Mouse (Mus musculus) naive thymus-derived CD4-positive, alpha-beta T cell, adult 2 months (primary cell): ENCODE data around the gene Tmem213.

Source experiments
- DNase-seq: peaks from one replicate; pipeline ENCODE4 v3.0.0-alpha.2; 2011; ENCODE audit warnings: low read depth

The Tmem213 gene

GRCm38 (mm10) chr6:38116107-38116770, 7.2 kb downstream of the Tmem213 start:
- DNase-seq = no peak

- no peak for DNase-seq
Measured at GRCm38 (mm10) chr6:38118341-38118740, 9.3 kb downstream of the Tmem213 start.

- DNase-seq = peak; percentile 74
Measured at GRCm38 (mm10) chr6:38120681-38121371, 11.8 kb downstream of the Tmem213 start.

GRCm38 (mm10) chr6:38121843-38122242, 12.8 kb downstream of the Tmem213 start:
- no peak for DNase-seq

GRCm38 (mm10) chr6:38122791-38123190, 13.7 kb downstream of the Tmem213 start:
- DNase-seq = no peak

GRCm38 (mm10) chr6:38123471-38124206, 14.6 kb downstream of the Tmem213 start:
- no peak for DNase-seq

- no peak for DNase-seq
Measured at GRCm38 (mm10) chr6:38124207-38124835, 15.3 kb downstream of the Tmem213 start, which contains the start of gene Atp6v0a4. Gene Atp6v0a4 (minus strand): TSS chr6:38124586.

- no peak for DNase-seq
Measured at GRCm38 (mm10) chr6:38124882-38125281, 15.8 kb downstream of the Tmem213 start.

GRCm38 (mm10) chr6:38125462-38125861, 16.4 kb downstream of the Tmem213 start:
- no peak for DNase-seq

GRCm38 (mm10) chr6:38128115-38128514, 19.1 kb downstream of the Tmem213 start:
- no peak for DNase-seq

GRCm38 (mm10) chr6:38129883-38130282, 20.8 kb downstream of the Tmem213 start:
- no peak for DNase-seq

- no peak for DNase-seq
Measured at GRCm38 (mm10) chr6:38131801-38132231, 22.8 kb downstream of the Tmem213 start.

GRCm38 (mm10) chr6:38134806-38135559, 25.9 kb downstream of the Tmem213 start:
- no peak for DNase-seq

- DNase-seq = no peak
Measured at GRCm38 (mm10) chr6:38139086-38139485, 30.0 kb downstream of the Tmem213 start.

GRCm38 (mm10) chr6:38140402-38140801, 31.3 kb downstream of the Tmem213 start:
- no peak for DNase-seq

GRCm38 (mm10) chr6:38144161-38144998, 35.3 kb downstream of the Tmem213 start:
- DNase-seq = no peak

- no peak for DNase-seq
Measured at GRCm38 (mm10) chr6:38145463-38146065, 36.5 kb downstream of the Tmem213 start.

- no peak for DNase-seq
Measured at GRCm38 (mm10) chr6:38147301-38147700, 38.2 kb downstream of the Tmem213 start.

GRCm38 (mm10) chr6:38148626-38149025, 39.6 kb downstream of the Tmem213 start:
- DNase-seq = no peak

GRCm38 (mm10) chr6:38149483-38149882, 40.4 kb downstream of the Tmem213 start:
- no peak for DNase-seq
